Mouse (Mus musculus) hindbrain, embryonic 11.5 days (tissue): ENCODE measurements around the gene Oxld1. TPM values are rescaled to one million over a fixed set of nuclear protein-coding genes. Genes with fewer than 3 reads are reported as not detected.
"Not testable (repeated sequence)": the region's sequence is repeated elsewhere in the genome, so short reads cannot be mapped to it uniquely, and the experiment has no call there.

ENCODE experiments used
- ATAC-seq: fragments of 200-750 bp; cut with Nextera tagmentation; 2 replicates; pipeline ENCODE4 v1.8.0; 2017; ENCODE audit warnings: mild to moderate bottlenecking, moderate TSS enrichment, moderate library complexity; ENCODE audit not compliant: low FRiP score
- DNase-seq: peaks from one replicate; pipeline ENCODE4 v3.0.0-alpha.2; 2015; ENCODE audit warnings: low spot score
- H3K27ac ChIP-seq: fragments of 300-500 bp; sonication (generic); 2 replicates; pipeline ENCODE4 v1.5.1; 2014; ENCODE audit warnings: mild to moderate bottlenecking, low read depth, low read length
- H3K27me3 ChIP-seq: fragments of 300-500 bp; sonication (generic); 2 replicates; pipeline ENCODE4 v1.6.1; 2014; ENCODE audit warnings: mild to moderate bottlenecking, low read length, moderate library complexity, mixed read lengths; ENCODE audit not compliant: control insufficient read depth, insufficient read depth
- H3K36me3 ChIP-seq: fragments of 300-500 bp; sonication (generic); 2 replicates; pipeline ENCODE4 v1.6.1; 2014; ENCODE audit warnings: mild to moderate bottlenecking, low read length, moderate library complexity, mixed read lengths; ENCODE audit not compliant: control insufficient read depth, insufficient read depth
- H3K4me1 ChIP-seq: fragments of 300-500 bp; sonication (generic); replicated peaks from 2 replicates; pipeline ENCODE4 v1.6.1; 2014; ENCODE audit warnings: low read length, mixed read lengths; ENCODE audit not compliant: control insufficient read depth, insufficient read depth
- H3K4me2 ChIP-seq: fragments of 300-500 bp; sonication (generic); replicated peaks from 2 replicates; pipeline ENCODE4 v1.6.1; 2014; ENCODE audit warnings: mild to moderate bottlenecking, low read depth, low read length
- H3K4me3 ChIP-seq: fragments of 300-500 bp; sonication (generic); 2 replicates; pipeline ENCODE4 v1.5.1; 2014; ENCODE audit warnings: low read depth, low read length
- H3K9ac ChIP-seq: fragments of 300-500 bp; sonication (generic); 2 replicates; pipeline ENCODE4 v1.6.1; 2014; ENCODE audit warnings: low read depth, low read length
- H3K9me3 ChIP-seq: fragments of 300-500 bp; sonication (generic); 2 replicates; pipeline ENCODE4 v1.6.1; 2016; ENCODE audit warnings: low read length; ENCODE audit not compliant: control insufficient read depth
- WGBS: fragments of 180-500 bp; shearing (Covaris S2); extraction: QIAGEN DNeasy Blood & Tissue Kit; methylation state at CpG from one replicate; pipeline ENCODE4 v1.1.7; 2014; 5-methylcytosine and 5-hydroxymethylcytosine counted together
- polyA plus RNA-seq: library from polyadenylated mRNA; unstranded; fragments of >200 nt; fragmentation: Nextera tagmentation; extraction: Ambion mirVana; gene quantifications from 2 replicates; pipeline ENCODE4 v1.2.1, GENCODE M21; 2014

The Oxld1 gene
- polyA plus RNA-seq, 1 experiment from 2014 or later: 13.1 TPM

DNA sequence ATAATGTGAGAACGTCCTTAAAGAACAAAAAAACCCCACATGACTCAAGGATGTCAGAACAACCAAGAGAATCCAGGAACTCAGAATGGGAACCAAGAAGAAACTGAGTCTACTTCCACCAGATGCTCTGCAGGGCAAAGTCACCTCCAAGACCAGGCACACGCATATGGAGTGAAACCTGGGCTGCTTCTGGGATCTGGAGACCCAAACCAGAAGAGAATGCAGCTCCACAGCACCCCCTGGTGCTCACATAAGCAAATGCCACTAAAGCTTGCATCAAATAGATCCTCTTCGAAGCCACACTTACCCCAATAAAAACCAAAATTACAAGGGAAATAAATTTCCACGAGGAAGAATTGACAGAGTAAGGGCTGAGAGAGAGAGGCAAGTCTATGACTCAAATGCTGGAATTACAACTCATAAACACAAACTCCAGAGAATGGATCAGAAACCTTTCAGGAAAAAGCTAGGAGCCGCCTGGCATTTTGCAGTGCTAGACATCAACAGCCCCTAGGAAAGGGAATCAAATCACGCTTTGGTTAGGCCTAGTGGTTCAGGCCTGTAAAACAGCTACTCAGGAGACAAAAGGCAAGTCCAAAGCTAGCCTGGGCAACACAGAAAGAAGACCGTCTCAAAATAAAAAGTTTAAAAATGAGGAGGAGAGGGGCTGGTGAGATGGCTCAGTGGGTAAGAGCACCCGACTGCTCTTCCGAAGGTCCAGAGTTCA, 34.1 kb downstream of the Oxld1 start:
- no peaks in the 10 kb centered on the region for H3K9me3 ChIP-seq
- DNase-seq: peak; percentile 84
- H3K27me3 ChIP-seq: no peaks in the 10 kb centered on the region
- no peaks in the 10 kb centered on the region for H3K4me1 ChIP-seq
- no peak overlapping the region for H3K9ac ChIP-seq
- 82% methylated on average over 9 of the region's 9 CpGs for WGBS
- no peak overlapping the region for H3K4me3 ChIP-seq
- 0 out of 2 replicates have a peak, but pooled peaks cover 4% of the 10 kb centered on the region for H3K36me3 ChIP-seq
- no peak overlapping the region for H3K4me2 ChIP-seq
- ATAC-seq: no peak
- H3K27ac ChIP-seq: no peak overlapping the region

DNA sequence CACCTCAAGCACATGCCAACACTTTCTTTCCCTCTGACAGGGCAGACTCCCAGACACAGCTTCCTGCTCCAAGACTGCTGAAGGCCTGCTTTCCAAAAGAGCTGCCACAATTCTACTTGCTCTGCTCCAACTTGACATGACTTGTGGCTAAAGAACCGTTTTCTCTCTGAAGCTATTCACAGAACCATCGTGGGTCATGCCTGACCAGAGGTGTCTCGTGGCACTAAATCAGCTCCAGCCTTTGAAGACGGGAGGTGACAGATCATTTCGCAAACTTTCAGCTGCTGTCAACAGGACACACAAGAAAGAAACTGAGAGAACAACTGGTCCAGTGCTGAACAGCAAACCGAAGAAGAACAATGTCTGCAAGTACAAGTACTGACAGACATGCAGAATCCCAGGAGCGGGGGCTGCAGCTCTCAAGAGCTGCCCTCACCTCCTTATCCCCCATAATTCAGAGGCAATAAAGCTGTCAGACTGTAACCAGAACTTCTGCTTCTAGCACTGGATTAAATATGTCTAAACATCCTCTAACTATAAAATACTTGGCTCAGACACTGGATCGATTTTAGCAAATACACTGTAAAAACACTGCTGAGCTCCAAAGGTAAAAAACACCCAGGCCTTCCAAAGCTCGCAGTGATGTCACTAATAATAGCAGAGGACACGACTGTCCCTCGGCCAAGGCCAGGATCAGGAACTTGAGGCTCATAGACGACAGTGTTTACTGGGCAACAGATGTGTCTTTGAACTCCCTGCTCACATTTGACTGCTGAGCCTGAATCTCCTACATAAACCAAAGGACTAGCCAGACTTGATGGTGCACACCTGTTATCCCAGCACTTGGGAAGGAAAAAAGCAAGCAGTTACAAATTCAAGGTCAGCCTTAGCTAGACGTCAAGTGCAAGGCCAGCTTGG, 35.0 kb downstream of the Oxld1 start:
- 0 out of 2 replicates have a peak, but pooled peaks cover 4% of the 10 kb centered on the region for H3K36me3 ChIP-seq
- no peaks in the 10 kb centered on the region for H3K9me3 ChIP-seq
- H3K4me3 ChIP-seq: no peak overlapping the region
- no peaks in the 10 kb centered on the region for H3K4me1 ChIP-seq
- WGBS: 93% methylated on average over 13 of the region's 13 CpGs
- no peak overlapping the region for H3K9ac ChIP-seq
- H3K27me3 ChIP-seq: no peaks in the 10 kb centered on the region
- H3K4me2 ChIP-seq: no peak overlapping the region
- ATAC-seq: no peak
- no peak for DNase-seq
- H3K27ac ChIP-seq: no peak overlapping the region

- ATAC-seq: no peak
These were observed 39.3 kb downstream of the Oxld1 start for GRCm38 (mm10) chr11:120418592-120418991.

GRCm38 (mm10) chr11:120417852-120418251, 40.0 kb downstream of the Oxld1 start:
- no peak for DNase-seq
- H3K9ac ChIP-seq: no peak overlapping the region
- H3K27ac ChIP-seq: no peak overlapping the region
- WGBS: 91% methylated on average over 7 of the region's 7 CpGs
- ATAC-seq: no peak
- no peak overlapping the region for H3K4me3 ChIP-seq
- H3K9me3 ChIP-seq: no peaks in the 10 kb centered on the region
- no peak overlapping the region for H3K4me2 ChIP-seq
- H3K27me3 ChIP-seq: no peaks in the 10 kb centered on the region
- no peaks in the 10 kb centered on the region for H3K36me3 ChIP-seq
- H3K4me1 ChIP-seq: no peaks in the 10 kb centered on the region

More at GRCm38 (mm10) chr11:120418592-120418991, 39.3 kb downstream of the Oxld1 start:
- Histone ChIP-seq H3K4me3 (no peak overlapping the region), H3K4me2 (no peak overlapping the region), H3K4me1 (no peaks in the 10 kb centered on the region), H3K36me3 (no peaks in the 10 kb centered on the region), H3K27ac (no peak overlapping the region), H3K27me3 (no peaks in the 10 kb centered on the region), H3K9me3 (no peaks in the 10 kb centered on the region), H3K9ac (no peak overlapping the region)
- DNase-seq: no peak
- 100% methylated on average over 1 of the region's 1 CpGs for WGBS

GRCm38 (mm10) chr11:120413621-120414020, 44.2 kb downstream of the Oxld1 start:
- H3K4me3 ChIP-seq, H3K27ac ChIP-seq, H3K4me1 ChIP-seq, DNase-seq, H3K27me3 ChIP-seq, H3K36me3 ChIP-seq, ATAC-seq, H3K9me3 ChIP-seq, H3K9ac ChIP-seq, H3K4me2 ChIP-seq: not testable (repeated sequence)
- WGBS: 97% methylated on average over 7 of the region's 10 CpGs

Other genes with a start within 250 kb of the Oxld1 start
- 18.1 and 23.1 TPM in 2 replicates for gene Bahcc1, start 225.1 kb downstream of the Oxld1 start, polyA plus RNA-seq
- gene Actg1, start 109.5 kb downstream of the Oxld1 start, polyA plus RNA-seq: 3,592 and 3,665 TPM in 2 replicates
- 1.1 and 1.5 TPM in 2 replicates for gene Fscn2, start 96.5 kb downstream of the Oxld1 start, polyA plus RNA-seq
- 27.8 and 33.6 TPM in 2 replicates for gene Faap100, start 79.3 kb downstream of the Oxld1 start, polyA plus RNA-seq
- 37.5 and 40.3 TPM in 2 replicates for gene Nploc4, start 20.4 kb downstream of the Oxld1 start, polyA plus RNA-seq
- gene Tspan10, start 15.4 kb downstream of the Oxld1 start, polyA plus RNA-seq: not detected in 2 replicates
- 0.18 and 0.26 TPM in 2 replicates for gene Pde6g, start 4.6 kb downstream of the Oxld1 start, polyA plus RNA-seq
- 25.0 and 30.0 TPM in 2 replicates for gene Ccdc137, start within 50 bp of the Oxld1 start, polyA plus RNA-seq
- gene Arl16, start 9.5 kb upstream of the Oxld1 start, polyA plus RNA-seq: 54.8 and 58.2 TPM in 2 replicates
- 139 and 141 TPM in 2 replicates for gene Mrpl12, start 26.5 kb upstream of the Oxld1 start, polyA plus RNA-seq
- gene Slc25a10, start 33.8 kb upstream of the Oxld1 start, polyA plus RNA-seq: 35.2 and 35.4 TPM in 2 replicates
- gene Gcgr, start 72.6 kb upstream of the Oxld1 start, polyA plus RNA-seq: 0.31 and 0.56 TPM in 2 replicates
- gene Mcrip1, start 91.7 kb upstream of the Oxld1 start, polyA plus RNA-seq: 245 and 256 TPM in 2 replicates
- not detected in 2 replicates for gene Ppp1r27, start 93.1 kb upstream of the Oxld1 start, polyA plus RNA-seq
- gene P4hb, start 115.2 kb upstream of the Oxld1 start, polyA plus RNA-seq: 504 and 527 TPM in 2 replicates
- gene Arhgdia, start 123.6 kb upstream of the Oxld1 start, polyA plus RNA-seq: 576 and 591 TPM in 2 replicates
- 686 and 764 TPM in 2 replicates for gene Alyref, start 140.3 kb upstream of the Oxld1 start, polyA plus RNA-seq
- 195 TPM in 2 replicates for gene Anapc11, start 140.4 kb upstream of the Oxld1 start, polyA plus RNA-seq
- 0.42 TPM in 1 of 2 replicates, not detected in the other for gene Npb, start 150.4 kb upstream of the Oxld1 start, polyA plus RNA-seq
- 104 and 105 TPM in 2 replicates for gene Pcyt2, start 159.9 kb upstream of the Oxld1 start, polyA plus RNA-seq
- 33.2 and 36.6 TPM in 2 replicates for gene Sirt7, start 167.2 kb upstream of the Oxld1 start, polyA plus RNA-seq
- gene Mafg, start 175.5 kb upstream of the Oxld1 start, polyA plus RNA-seq: 21.8 and 23.5 TPM in 2 replicates
- 28.2 and 30.2 TPM in 2 replicates for gene Pycr1, start 185.7 kb upstream of the Oxld1 start, polyA plus RNA-seq
- 0.19 and 0.49 TPM in 2 replicates for gene Myadml2, start 190.1 kb upstream of the Oxld1 start, polyA plus RNA-seq
- gene Notum, start 203.1 kb upstream of the Oxld1 start, polyA plus RNA-seq: 1.7 and 2.1 TPM in 2 replicates
- 117 and 122 TPM in 2 replicates for gene Aspscr1, start 214.9 kb upstream of the Oxld1 start, polyA plus RNA-seq